Mouse (Mus musculus) induced T-regulatory cell, adult 2 months (primary cell): ENCODE measurements around the gene Mast3.

Experiments
- DNase-seq: peaks from one replicate; pipeline ENCODE4 v3.0.0-alpha.2; 2012; ENCODE audit warnings: low read depth

Gene Mast3

GRCm38 (mm10) chr8:70775851-70776495 lies 28.9 kb downstream of the Mast3 start:
- DNase-seq, result peak; percentile 62

- DNase-seq, result no peak
Observed at GRCm38 (mm10) chr8:70775227-70775626, 29.6 kb downstream of the Mast3 start.

DNA sequence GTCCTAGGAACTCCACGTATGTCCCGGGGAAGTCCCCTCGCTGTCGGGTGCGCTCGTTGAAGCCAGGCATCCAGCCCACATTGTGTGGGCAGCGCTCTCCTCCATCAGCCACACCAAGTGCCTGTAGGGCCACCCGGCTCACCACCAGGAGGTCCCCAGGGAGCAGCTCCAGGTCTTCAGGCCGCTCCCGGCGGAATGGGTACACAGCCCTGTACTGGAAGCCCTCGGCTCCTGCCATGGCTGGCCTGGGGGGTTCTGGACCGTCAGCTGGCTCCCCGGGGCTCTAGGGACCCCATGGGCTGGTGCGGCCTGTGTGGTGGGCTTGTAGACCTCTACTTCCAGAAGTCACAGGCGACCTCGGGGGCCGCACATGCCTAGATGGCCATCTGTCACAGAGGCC lies 30.1 kb downstream of the Mast3 start:
- DNase-seq, result no peak

GRCm38 (mm10) chr8:70773833-70774232 lies 31.0 kb downstream of the Mast3 start:
- no peak for DNase-seq

DNA sequence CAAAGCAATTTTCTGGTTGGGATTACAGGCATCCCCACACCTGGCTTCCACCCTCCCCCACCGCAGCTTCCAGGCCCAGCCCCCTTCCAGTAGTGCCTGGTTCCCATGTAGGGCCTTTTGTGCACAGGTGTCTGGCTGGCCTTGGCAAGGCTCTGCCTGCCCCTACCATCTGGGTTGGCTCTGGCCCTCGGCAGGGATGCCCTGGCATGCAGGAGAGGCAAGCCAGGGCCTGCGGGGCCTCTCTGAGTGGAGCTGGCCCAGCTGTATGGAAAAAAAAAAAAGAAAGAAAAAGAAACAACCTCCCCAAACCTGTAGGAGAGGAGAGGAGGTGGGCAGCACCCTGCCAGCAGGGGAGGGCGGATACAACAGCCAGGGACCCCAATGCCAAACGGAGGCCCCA lies 31.4 kb downstream of the Mast3 start:
- no peak for DNase-seq

DNA sequence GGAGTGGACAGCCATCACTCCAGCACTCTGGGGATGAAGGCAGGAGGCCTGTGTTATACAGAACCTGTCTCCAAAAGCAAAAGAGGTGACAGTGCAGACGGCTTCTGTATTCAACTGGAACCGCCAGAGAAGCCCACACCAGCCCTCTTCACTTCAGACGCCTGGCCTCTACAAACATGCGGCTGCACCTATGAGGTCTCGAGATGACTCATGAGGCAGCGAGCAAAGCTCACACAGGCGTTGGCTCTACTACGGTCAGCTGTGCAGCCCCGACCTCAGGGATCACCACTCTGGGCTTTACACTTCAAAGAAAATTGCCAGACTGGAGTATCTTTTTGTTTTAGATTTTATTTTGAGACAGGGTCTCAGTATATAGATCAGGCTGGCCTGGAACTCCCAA lies 32.0 kb downstream of the Mast3 start:
- DNase-seq, result peak; percentile 38

GRCm38 (mm10) chr8:70772075-70772474 lies 32.8 kb downstream of the Mast3 start:
- DNase-seq, result no peak

DNA sequence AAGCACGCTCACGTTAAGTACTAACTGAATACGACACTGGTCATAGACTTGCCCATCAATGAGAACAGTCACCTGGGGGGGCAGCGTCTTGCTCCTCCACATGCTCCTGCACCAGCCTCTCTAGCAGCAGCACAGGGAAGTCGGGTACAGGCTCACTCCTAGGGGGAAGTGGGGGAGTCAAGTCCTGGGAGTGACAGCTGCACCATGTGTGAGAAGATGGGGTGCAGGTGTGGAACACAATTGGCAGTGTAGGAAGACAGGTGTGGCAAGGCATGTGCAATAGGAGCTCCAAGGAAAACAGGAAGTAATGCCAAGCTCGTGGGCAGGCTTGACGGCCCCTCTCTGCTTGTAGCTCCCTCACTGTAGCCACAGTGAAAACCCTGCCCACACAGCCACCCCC lies 33.6 kb downstream of the Mast3 start:
- DNase-seq, result no peak

GRCm38 (mm10) chr8:70770748-70771147 lies 34.1 kb downstream of the Mast3 start:
- DNase-seq, result no peak

- DNase-seq, result no peak
Observed at GRCm38 (mm10) chr8:70769858-70770257, 35.0 kb downstream of the Mast3 start.

- DNase-seq, result peak; percentile 98
Observed at GRCm38 (mm10) chr8:70769359-70769758, 35.5 kb downstream of the Mast3 start.

GRCm38 (mm10) chr8:70768956-70769355 lies 35.9 kb downstream of the Mast3 start:
- DNase-seq, result no peak

DNA sequence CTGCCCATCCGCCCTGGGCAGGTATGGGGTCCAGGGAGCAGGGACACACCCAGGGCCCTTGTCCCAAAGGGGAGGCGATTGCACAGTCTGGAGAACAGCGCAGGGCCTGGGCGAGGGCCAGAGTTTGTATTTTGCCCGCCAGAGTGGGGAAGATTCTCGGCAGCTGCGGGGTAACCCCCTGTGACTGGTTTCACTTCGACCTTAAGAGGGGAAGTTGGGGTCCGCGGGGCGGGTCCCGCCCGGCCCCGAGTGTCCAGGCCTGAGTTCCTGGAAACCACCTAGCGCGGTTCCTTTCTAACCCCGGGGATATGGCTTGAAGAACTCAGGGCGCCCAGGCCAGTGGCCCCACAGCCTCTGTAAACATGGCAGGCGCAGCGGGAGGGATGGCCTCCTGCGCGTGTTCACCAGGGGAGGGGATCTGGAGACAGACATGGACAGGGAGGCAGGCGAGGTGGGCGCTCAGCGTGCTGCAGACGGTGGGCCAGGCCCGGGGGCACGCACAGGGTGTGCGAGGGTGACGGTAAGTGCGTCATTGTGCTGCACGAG lies 36.5 kb downstream of the Mast3 start:
- no peak for DNase-seq

- DNase-seq, result no peak
Observed at GRCm38 (mm10) chr8:70767503-70767902, 37.4 kb downstream of the Mast3 start.

DNA sequence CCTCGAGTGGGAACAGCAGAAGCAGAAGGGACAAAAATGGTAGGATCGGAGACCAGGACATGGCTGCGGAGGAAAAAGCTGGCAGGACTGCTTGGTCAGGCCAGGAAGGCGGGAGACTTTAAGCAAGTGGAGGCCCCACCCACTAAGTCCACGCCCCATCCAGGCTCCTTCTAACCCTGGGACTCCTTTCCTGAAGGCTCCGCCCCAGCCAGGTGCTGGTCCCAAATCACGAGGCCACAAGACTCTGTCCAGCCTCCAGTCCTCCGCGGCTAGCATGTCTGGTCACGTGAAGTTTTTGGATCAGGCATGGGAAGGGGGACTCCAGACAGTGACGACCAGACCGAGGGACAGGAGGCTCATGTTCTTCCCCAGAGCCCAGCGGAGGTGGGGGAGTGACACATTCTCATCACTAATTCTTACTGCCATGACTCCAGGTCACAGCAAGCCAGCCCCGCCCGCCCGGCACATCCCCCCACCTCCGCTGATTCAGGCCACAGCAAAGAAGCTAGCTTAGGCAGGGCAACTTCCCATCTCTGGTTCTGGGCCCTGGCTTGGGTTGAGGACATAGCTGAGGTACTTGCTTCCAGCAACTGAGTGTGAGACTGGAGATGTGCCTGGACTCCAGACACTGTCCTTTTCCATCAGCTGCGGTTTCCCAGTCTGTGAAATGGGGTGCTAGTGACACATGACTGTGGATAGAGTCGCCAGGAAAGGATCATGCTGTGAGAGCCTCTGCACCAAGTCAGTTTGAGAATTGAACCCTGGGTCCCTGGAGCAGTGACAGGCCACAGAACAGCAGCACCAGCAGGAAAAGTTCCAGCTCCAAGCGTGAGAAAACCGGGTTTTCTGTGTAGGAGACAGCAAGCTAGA lies 38.0 kb downstream of the Mast3 start:
- peak; percentile 77 for DNase-seq

- DNase-seq, result peak; percentile 84
Observed at GRCm38 (mm10) chr8:70765838-70766570, 38.9 kb downstream of the Mast3 start.

DNA sequence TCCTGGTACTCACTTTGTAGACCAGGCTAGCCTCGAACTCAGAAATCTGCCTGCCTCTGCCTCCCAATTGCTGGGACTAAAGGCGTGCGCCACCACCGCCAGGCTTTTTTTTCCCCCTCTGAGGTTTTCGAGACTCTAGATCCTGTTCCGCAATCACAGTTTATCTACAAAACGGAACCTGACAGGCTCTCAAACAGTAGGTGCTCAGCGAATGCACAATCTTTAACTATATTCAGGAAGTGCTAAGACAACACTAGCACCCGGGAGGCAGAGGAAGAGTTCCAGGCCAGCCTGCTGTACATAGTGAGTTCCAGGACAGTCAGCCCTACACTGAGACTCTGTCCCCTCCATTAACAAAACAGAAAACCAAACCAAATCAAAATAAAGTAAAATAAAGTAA lies 39.5 kb downstream of the Mast3 start:
- DNase-seq, result peak; percentile 59

- DNase-seq, result no peak
Observed at GRCm38 (mm10) chr8:70764676-70765075, 40.2 kb downstream of the Mast3 start.

GRCm38 (mm10) chr8:70764026-70764425 lies 40.8 kb downstream of the Mast3 start:
- no peak for DNase-seq

GRCm38 (mm10) chr8:70763354-70763753 lies 41.5 kb downstream of the Mast3 start:
- peak; percentile 84 for DNase-seq

DNA sequence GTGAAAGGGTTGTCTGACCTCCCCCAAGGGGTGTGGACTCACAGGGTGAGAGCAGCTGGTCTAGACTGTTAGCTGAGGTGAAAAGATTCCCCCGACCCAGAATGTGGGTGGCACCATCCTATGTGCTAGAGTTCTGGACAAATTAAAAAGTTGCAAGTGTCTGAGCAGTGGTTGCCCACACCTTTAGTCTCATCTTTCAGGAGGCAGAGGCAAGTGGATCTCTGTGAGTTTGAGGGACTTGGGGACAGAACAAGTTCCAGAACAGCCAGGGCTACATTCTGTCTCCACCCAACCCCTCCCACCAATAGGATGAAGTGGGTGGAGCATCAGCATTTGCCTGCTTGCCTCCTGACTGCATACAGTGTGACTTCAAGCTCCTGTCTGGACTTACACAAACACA lies 42.7 kb downstream of the Mast3 start:
- no peak for DNase-seq

GRCm38 (mm10) chr8:70760775-70761406 lies 44.0 kb downstream of the Mast3 start, which contains the start of gene Mpv17l2:
TSS of gene Mpv17l2 (minus strand) at chr8:70760946.
- DNase-seq, result peak; percentile 98
